Mouse (Mus musculus) CH12.LX (cell line): ENCODE data around the gene Suds3.

Experiments used
- CTCF ChIP-seq, 2 experiments: IDR thresholded peaks in 1 of 2; conservative IDR thresholded peaks in 1 of 2; 2 replicates each; pipeline ENCODE4 v1.5.1; 2011 to 2012; ENCODE audit warnings: low read depth in 2 of 2, low read length in 2 of 2, improper control_type of control experiment in 1 of 2, inconsistent platforms in 1 of 2, mild to moderate bottlenecking in 1 of 2, moderate library complexity in 1 of 2
- ELF1 ChIP-seq: IDR thresholded peaks from 2 replicates; pipeline ENCODE4 v1.6.1; 2014; ENCODE audit warnings: low read depth, mild to moderate bottlenecking, inconsistent platforms, low read length, improper control_type of control experiment
- ETS1 ChIP-seq: conservative IDR thresholded peaks from 2 replicates; pipeline ENCODE4 v1.6.1; 2012; ENCODE audit warnings: low read depth, mild to moderate bottlenecking, inconsistent platforms, low read length, improper control_type of control experiment, moderate library complexity
- JUND ChIP-seq: conservative IDR thresholded peaks from 2 replicates; pipeline ENCODE4 v1.6.1; 2011; ENCODE audit warnings: low read depth, low read length, improper control_type of control experiment
- KAT2A ChIP-seq: IDR thresholded peaks from 2 replicates; pipeline ENCODE4 v1.6.1; 2012; ENCODE audit warnings: low read length, improper control_type of control experiment, inconsistent platforms; ENCODE audit not compliant: insufficient replicate concordance
- MAX ChIP-seq: IDR thresholded peaks from 2 replicates; pipeline ENCODE4 v1.6.1; 2011; ENCODE audit warnings: low read length, improper control_type of control experiment
- MXI1 ChIP-seq: IDR thresholded peaks from 2 replicates; pipeline ENCODE4 v1.6.1; 2011; ENCODE audit warnings: mild to moderate bottlenecking, low read depth, low read length, improper control_type of control experiment
- NELFE ChIP-seq: IDR thresholded peaks from 2 replicates; pipeline ENCODE4 v1.6.1; 2011; ENCODE audit warnings: low read depth, low read length, improper control_type of control experiment
- NRF1 ChIP-seq: IDR thresholded peaks from 2 replicates; pipeline ENCODE4 v1.6.1; 2014; ENCODE audit warnings: low read depth, mild to moderate bottlenecking, inconsistent platforms, low read length, improper control_type of control experiment, moderate library complexity
- POLR2A ChIP-seq: IDR thresholded peaks from 2 replicates; pipeline ENCODE4 v1.6.1; 2011; ENCODE audit warnings: low read depth, mild to moderate bottlenecking, improper control_type of control experiment, low read length
- USF1 ChIP-seq: IDR thresholded peaks from 2 replicates; pipeline ENCODE4 v1.6.1; 2014; ENCODE audit warnings: low read depth, mild to moderate bottlenecking, inconsistent platforms, low read length, improper control_type of control experiment

- TF ChIP-seq POLR2A: no peak
- TF ChIP-seq CTCF (conservative IDR thresholded peaks at IDR 0.05 in 1 of 2, IDR thresholded peaks at IDR 0.05 in 1 of 2; ENCODE audit: low read depth in 2 of 2, low read length in 2 of 2): no peak
- no peak for TF ChIP-seq KAT2A
- no peak for TF ChIP-seq ETS1
- TF ChIP-seq ELF1: no peak
- TF ChIP-seq USF1: no peak
- no peak for TF ChIP-seq JUND
- TF ChIP-seq NELFE: no peak
- TF ChIP-seq MAX: no peak
- no peak for TF ChIP-seq MXI1
- no peak for TF ChIP-seq NRF1
Observed at GRCm38 (mm10) chr5:117123102-117123501, 7.2 kb upstream of the Suds3 start.
